Mouse (Mus musculus): ENCODE measurements around the gene Tmprss9. TPM values are rescaled to one million over a fixed set of nuclear protein-coding genes. Genes with fewer than 3 reads are reported as not detected.
A peak's percentile ranks its signal among the peaks of the same experiment; 100 is the strongest.

Tmprss9 gene
- polyA plus RNA-seq, 1 experiment from 2014 or later, result 0.08 TPM

DNA sequence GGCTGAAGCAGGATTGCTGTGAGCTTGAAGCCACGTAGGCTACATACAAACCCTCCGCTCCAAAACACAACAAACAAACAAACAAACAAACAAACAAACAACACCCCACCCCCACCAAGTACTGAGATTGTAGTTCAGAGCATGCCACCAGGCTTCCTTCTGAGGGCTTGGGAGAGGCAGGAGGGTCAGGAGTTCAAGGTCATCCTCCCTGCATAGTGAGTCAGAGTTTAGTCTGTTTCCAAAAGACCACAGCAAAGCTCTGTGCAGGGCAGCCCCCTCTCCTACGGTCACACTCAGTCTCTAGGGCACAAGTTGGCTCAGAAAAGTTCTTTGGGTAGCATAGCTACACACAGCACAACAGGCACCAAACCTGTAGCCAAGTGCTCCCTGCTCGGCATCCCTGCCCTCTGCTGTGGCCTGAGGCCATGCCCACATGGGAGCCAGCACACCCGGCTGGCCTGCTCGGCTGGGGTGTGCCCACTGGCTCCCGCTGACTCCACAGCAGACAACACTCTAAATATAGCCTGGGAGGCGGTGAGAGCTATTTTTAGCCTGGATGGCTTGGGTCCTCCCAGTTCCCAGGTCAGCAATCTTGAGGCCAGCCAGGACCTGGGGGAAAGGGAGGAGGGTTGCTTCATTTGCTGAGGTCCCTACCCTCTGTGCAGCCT is 68.8 kb downstream of the Tmprss9 start:
- H3K9ac ChIP-seq (ENCODE audit: low read depth, low read length), result peak overlapping the region; percentile 40; the same call in 1 of the 2 replicates
- peak overlapping the region; percentile 36 for H3K4me3 ChIP-seq (ENCODE audit: low read length)
- 26% methylated on average over 8 of the region's 8 CpGs for WGBS
- peak; percentile 3; the same call in 1 of the 2 replicates for ATAC-seq (ENCODE audit: low FRiP score, low TSS enrichment)
- H3K4me2 ChIP-seq (replicated peaks; ENCODE audit: low read depth, low read length), result peak overlapping the region; percentile 72
- no peaks in the 10 kb centered on the region for H3K9me3 ChIP-seq (ENCODE audit: control insufficient read depth, low read length)
- H3K36me3 ChIP-seq (ENCODE audit: control insufficient read depth, insufficient read depth, low read length), result no peaks in the 10 kb centered on the region
- peak overlapping the region; percentile 30; the same call in 1 of the 2 replicates for H3K27ac ChIP-seq (ENCODE audit: low read depth, low read length)
- H3K4me1 ChIP-seq (ENCODE audit: control insufficient read depth, insufficient read depth, low read length), result peaks cover 62% of the 10 kb centered on the region
- peaks cover 11% of the 10 kb centered on the region for H3K27me3 ChIP-seq (ENCODE audit: control insufficient read depth, insufficient read depth, low read length)

DNA sequence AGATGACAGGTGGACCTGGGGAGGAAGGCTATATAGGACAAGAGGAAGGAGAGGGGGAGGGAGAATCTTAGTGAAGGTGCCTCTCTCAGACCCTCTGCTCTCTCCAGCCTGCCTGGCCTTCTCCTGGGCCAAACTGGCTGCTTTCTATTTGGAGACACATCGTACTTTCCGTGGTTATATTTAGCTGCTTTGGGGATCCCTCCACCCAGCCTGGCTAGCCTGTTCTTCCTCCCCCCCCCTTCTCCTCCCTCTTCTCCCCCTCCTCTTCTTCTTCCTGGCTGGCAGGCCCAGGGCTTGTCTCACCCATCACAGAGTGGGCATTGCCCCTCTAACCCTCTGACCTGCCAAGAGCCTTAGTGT is 69.3 kb downstream of the Tmprss9 start:
- H3K4me2 ChIP-seq (replicated peaks; ENCODE audit: low read depth, low read length), result peak overlapping the region; percentile 72; the same call in 1 of the 2 replicates
- ATAC-seq (ENCODE audit: low FRiP score, low TSS enrichment), result no peak
- peak overlapping the region; percentile 40; the same call in 1 of the 2 replicates for H3K9ac ChIP-seq (ENCODE audit: low read depth, low read length)
- no peak overlapping the region; the same call in 1 of the 2 replicates for H3K4me3 ChIP-seq (ENCODE audit: low read length)
- H3K27ac ChIP-seq (ENCODE audit: low read depth, low read length), result peak overlapping the region; percentile 30; the same call in 1 of the 2 replicates
- WGBS, result 56% methylated on average over 2 of the region's 2 CpGs
- H3K36me3 ChIP-seq (ENCODE audit: control insufficient read depth, insufficient read depth, low read length), result no peaks in the 10 kb centered on the region
- peaks cover 56% of the 10 kb centered on the region for H3K4me1 ChIP-seq (ENCODE audit: control insufficient read depth, insufficient read depth, low read length)
- H3K27me3 ChIP-seq (ENCODE audit: control insufficient read depth, insufficient read depth, low read length), result peaks cover 9% of the 10 kb centered on the region
- H3K9me3 ChIP-seq (ENCODE audit: control insufficient read depth, low read length), result no peaks in the 10 kb centered on the region

DNA sequence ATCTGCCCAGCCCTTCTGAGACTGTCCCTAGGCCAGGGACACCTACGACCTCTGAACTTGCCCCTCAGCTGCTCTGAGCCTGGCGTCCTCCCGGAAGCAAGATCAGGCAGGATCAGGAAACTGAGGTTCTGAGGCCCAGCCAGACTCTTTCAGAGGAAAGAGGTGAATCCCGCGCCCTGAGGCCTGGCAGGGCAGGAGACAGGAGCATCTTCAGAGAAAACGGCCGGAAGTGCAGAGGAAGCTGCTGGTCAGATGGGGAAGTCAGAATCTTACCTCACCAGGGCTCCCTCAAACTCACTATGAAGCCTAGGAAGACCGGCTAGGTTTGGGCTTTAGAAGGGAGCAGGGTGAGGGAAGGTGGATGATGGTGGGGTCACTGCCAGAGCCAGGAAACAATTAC is 71.3 kb downstream of the Tmprss9 start:
- Histone ChIP-seq H3K4me3 (ENCODE audit: low read length) (no peak overlapping the region), H3K27ac (ENCODE audit: low read depth, low read length) (no peak overlapping the region), H3K27me3 (ENCODE audit: control insufficient read depth, insufficient read depth, low read length) (peaks cover under 1% of the 10 kb centered on the region; the same call in 1 of the 2 replicates), H3K9me3 (ENCODE audit: control insufficient read depth, low read length) (no peaks in the 10 kb centered on the region), H3K9ac (ENCODE audit: low read depth, low read length) (no peak overlapping the region), H3K36me3 (ENCODE audit: control insufficient read depth, insufficient read depth, low read length) (no peaks in the 10 kb centered on the region), H3K4me1 (ENCODE audit: control insufficient read depth, insufficient read depth, low read length) (peaks cover 50% of the 10 kb centered on the region), H3K4me2 (replicated peaks; ENCODE audit: low read depth, low read length) (no peak overlapping the region)
- ATAC-seq (ENCODE audit: low FRiP score, low TSS enrichment), result no peak
- WGBS, result 58% methylated on average over 8 of the region's 8 CpGs

DNA sequence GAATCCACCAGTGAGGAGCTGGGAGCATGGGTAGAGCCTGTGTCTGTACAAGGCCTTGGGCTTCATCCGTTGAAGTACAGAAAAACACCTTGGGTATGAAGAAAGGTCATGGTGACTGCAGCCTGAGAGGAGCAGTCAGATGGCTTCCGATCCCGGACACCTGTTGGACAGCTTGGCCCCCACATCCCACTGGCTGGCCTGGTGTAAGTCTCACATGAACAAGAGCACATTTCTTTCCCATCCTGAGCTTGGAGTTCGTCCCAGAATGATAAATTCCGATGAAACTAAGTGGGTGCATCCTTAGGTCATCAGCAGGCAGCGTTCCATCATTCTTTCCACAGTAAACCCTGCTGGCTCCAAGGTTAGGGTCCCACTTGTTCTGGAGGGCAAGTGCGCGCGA is 72.1 kb downstream of the Tmprss9 start:
- H3K27ac ChIP-seq (ENCODE audit: low read depth, low read length), result no peak overlapping the region
- peaks cover 48% of the 10 kb centered on the region for H3K4me1 ChIP-seq (ENCODE audit: control insufficient read depth, insufficient read depth, low read length)
- 60% methylated on average over 9 of the region's 9 CpGs for WGBS
- no peaks in the 10 kb centered on the region for H3K9me3 ChIP-seq (ENCODE audit: control insufficient read depth, low read length)
- ATAC-seq (ENCODE audit: low FRiP score, low TSS enrichment), result no peak
- no peak overlapping the region for H3K4me3 ChIP-seq (ENCODE audit: low read length)
- no peaks in the 10 kb centered on the region for H3K27me3 ChIP-seq (ENCODE audit: control insufficient read depth, insufficient read depth, low read length)
- H3K36me3 ChIP-seq (ENCODE audit: control insufficient read depth, insufficient read depth, low read length), result no peaks in the 10 kb centered on the region
- H3K9ac ChIP-seq (ENCODE audit: low read depth, low read length), result no peak overlapping the region
- no peak overlapping the region for H3K4me2 ChIP-seq (replicated peaks; ENCODE audit: low read depth, low read length)

DNA sequence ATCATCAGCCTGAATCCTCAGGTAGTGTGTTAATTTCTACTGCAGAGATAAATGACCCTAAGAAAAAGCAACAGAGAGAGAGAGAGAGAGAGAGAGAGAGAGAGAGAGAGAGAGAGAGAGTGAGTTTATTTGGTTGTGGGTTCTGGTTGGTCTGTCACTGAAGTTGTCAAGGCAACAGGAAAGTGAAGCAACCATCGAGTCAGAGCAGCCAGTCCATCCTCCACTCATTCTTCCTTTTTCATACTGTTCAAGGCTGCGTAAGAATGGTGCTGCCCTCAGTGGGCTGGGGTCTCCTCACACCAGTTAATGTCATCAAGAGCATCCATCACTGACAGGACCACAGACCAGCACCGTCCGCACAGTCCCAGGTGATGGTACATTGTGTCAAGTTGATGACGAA is 72.6 kb downstream of the Tmprss9 start:
- Histone ChIP-seq H3K27ac (ENCODE audit: low read depth, low read length) (no peak overlapping the region), H3K36me3 (ENCODE audit: control insufficient read depth, insufficient read depth, low read length) (no peaks in the 10 kb centered on the region), H3K9ac (ENCODE audit: low read depth, low read length) (no peak overlapping the region), H3K27me3 (ENCODE audit: control insufficient read depth, insufficient read depth, low read length) (no peaks in the 10 kb centered on the region), H3K4me1 (ENCODE audit: control insufficient read depth, insufficient read depth, low read length) (peaks cover 44% of the 10 kb centered on the region), H3K4me2 (replicated peaks; ENCODE audit: low read depth, low read length) (no peak overlapping the region), H3K9me3 (ENCODE audit: control insufficient read depth, low read length) (no peaks in the 10 kb centered on the region), H3K4me3 (ENCODE audit: low read length) (no peak overlapping the region)
- ATAC-seq (ENCODE audit: low FRiP score, low TSS enrichment), result no peak
- 83% methylated on average over 5 of the region's 5 CpGs for WGBS

DNA sequence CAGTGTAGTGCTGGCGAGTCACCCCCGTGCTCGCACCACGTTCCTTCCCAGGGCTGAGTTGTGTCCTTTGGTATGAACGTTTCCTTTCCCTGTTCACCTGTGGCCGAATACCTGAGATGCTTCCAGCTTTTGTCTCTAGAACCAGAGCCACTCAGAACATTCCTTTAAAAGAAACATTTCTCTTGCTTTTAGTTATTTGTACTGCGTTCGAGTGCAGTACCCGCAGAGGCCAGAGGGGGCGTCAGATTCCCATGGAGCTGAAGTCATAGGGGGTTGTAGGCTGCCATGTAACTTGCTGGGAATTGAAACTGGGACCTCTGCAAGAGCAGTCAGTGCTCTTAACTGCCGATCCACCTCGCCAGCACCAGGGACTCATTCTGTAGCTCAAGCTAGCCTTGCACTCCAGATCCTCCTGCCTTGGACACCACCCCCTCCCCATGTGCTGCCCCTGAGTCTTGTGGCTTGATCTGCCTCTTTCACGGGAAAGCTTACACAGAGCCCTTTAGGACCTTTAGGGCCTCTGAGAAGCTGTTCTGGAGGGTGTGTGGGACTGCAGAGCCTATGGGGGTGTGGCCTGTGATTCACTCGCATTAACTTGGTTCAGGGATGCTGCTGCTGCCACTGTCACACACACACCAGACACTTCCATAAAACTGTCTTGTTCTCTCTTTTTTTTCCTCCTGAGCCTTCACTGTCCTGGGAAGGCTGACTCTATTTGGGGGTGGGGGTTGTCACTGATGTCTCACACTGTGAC is 75.2 kb downstream of the Tmprss9 start:
- no peak overlapping the region for H3K27ac ChIP-seq (ENCODE audit: low read depth, low read length)
- no peak for ATAC-seq (ENCODE audit: low FRiP score, low TSS enrichment)
- H3K4me1 ChIP-seq (ENCODE audit: control insufficient read depth, insufficient read depth, low read length), result peaks cover 25% of the 10 kb centered on the region; the same call in 1 of the 2 replicates
- 65% methylated on average over 14 of the region's 14 CpGs for WGBS
- H3K4me2 ChIP-seq (replicated peaks; ENCODE audit: low read depth, low read length), result no peak overlapping the region
- H3K27me3 ChIP-seq (ENCODE audit: control insufficient read depth, insufficient read depth, low read length), result no peaks in the 10 kb centered on the region
- H3K36me3 ChIP-seq (ENCODE audit: control insufficient read depth, insufficient read depth, low read length), result no peaks in the 10 kb centered on the region
- no peak overlapping the region for H3K9ac ChIP-seq (ENCODE audit: low read depth, low read length)
- H3K9me3 ChIP-seq (ENCODE audit: control insufficient read depth, low read length), result no peaks in the 10 kb centered on the region
- no peak overlapping the region for H3K4me3 ChIP-seq (ENCODE audit: low read length)

DNA sequence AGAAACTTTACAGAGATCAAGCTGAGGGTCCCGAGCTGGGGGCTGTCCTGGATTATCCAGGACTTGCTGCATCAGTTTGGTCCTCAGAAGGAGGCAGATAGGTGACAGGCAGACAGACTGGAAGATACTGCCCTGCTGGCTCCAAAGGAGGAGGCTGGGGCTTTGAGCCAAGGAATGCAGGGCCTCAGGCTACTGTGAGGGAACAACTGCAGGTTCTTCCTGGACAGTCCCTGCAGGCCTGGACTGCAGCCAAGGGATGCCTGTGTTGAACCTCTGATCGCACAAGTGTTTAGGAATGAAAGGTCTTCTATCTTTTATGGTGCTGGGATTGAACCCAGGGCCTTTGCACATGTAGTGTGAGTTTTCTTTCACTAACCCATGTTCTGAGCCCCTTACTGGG is 76.2 kb downstream of the Tmprss9 start:
- Histone ChIP-seq H3K36me3 (ENCODE audit: control insufficient read depth, insufficient read depth, low read length) (no peaks in the 10 kb centered on the region), H3K4me1 (ENCODE audit: control insufficient read depth, insufficient read depth, low read length) (peaks cover 24% of the 10 kb centered on the region; the same call in 1 of the 2 replicates), H3K9me3 (ENCODE audit: control insufficient read depth, low read length) (no peaks in the 10 kb centered on the region), H3K4me2 (replicated peaks; ENCODE audit: low read depth, low read length) (no peak overlapping the region), H3K9ac (ENCODE audit: low read depth, low read length) (no peak overlapping the region), H3K4me3 (ENCODE audit: low read length) (no peak overlapping the region), H3K27me3 (ENCODE audit: control insufficient read depth, insufficient read depth, low read length) (no peaks in the 10 kb centered on the region), H3K27ac (ENCODE audit: low read depth, low read length) (no peak overlapping the region)
- 57% methylated on average over 2 of the region's 2 CpGs for WGBS
- ATAC-seq (ENCODE audit: low FRiP score, low TSS enrichment), result no peak

DNA sequence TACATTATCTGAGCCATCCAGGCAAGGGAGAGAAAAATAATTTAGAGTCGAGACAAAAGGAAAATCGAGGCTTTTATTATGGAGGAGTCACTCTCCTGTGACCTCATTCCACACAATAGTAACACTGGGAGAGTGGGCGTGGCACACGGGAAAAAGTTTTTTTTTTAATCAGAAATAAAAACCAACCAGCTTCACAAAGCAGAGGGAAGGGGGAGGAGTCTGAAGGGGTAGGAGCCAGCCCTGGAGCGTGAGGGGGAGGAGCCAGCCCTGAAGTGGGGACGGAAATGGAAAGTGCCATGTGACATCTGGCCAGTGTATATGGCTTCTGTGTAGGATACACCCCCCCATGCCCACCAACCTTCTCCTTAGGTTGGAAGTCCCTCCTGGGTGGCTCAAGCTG is 76.9 kb downstream of the Tmprss9 start:
- no peak overlapping the region for H3K9ac ChIP-seq (ENCODE audit: low read depth, low read length)
- peaks cover 16% of the 10 kb centered on the region; the same call in 1 of the 2 replicates for H3K4me1 ChIP-seq (ENCODE audit: control insufficient read depth, insufficient read depth, low read length)
- H3K27ac ChIP-seq (ENCODE audit: low read depth, low read length), result no peak overlapping the region
- WGBS, result 30% methylated on average over 6 of the region's 6 CpGs
- no peak; the same call in 1 of the 2 replicates for ATAC-seq (ENCODE audit: low FRiP score, low TSS enrichment)
- no peak overlapping the region for H3K4me3 ChIP-seq (ENCODE audit: low read length)
- H3K36me3 ChIP-seq (ENCODE audit: control insufficient read depth, insufficient read depth, low read length), result no peaks in the 10 kb centered on the region
- H3K9me3 ChIP-seq (ENCODE audit: control insufficient read depth, low read length), result no peaks in the 10 kb centered on the region
- no peak overlapping the region for H3K4me2 ChIP-seq (replicated peaks; ENCODE audit: low read depth, low read length)
- H3K27me3 ChIP-seq (ENCODE audit: control insufficient read depth, insufficient read depth, low read length), result no peaks in the 10 kb centered on the region

DNA sequence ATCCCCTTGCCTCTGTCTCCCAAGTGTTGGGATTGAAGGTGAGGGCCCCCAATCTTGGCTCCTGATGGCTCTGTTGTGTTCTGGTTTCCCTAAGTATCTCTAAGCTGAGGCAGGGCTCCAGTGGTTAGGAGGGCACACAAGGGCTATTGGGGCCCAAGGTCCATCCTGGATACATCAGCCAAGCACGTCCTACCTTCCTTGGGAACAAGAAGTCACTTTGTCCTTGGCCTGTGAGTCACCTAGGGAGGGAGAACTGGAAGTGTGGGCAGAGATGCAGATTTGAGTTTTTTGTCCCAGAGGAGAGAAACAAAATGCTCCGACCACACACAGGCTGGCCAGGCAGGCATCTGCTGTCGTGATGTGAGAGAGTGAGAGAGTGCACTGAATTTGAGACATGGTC is 77.4 kb downstream of the Tmprss9 start:
- Histone ChIP-seq H3K9ac (ENCODE audit: low read depth, low read length) (no peak overlapping the region), H3K4me2 (replicated peaks; ENCODE audit: low read depth, low read length) (no peak overlapping the region), H3K27ac (ENCODE audit: low read depth, low read length) (no peak overlapping the region), H3K4me3 (ENCODE audit: low read length) (no peak overlapping the region), H3K9me3 (ENCODE audit: control insufficient read depth, low read length) (no peaks in the 10 kb centered on the region), H3K27me3 (ENCODE audit: control insufficient read depth, insufficient read depth, low read length) (no peaks in the 10 kb centered on the region), H3K36me3 (ENCODE audit: control insufficient read depth, insufficient read depth, low read length) (no peaks in the 10 kb centered on the region), H3K4me1 (ENCODE audit: control insufficient read depth, insufficient read depth, low read length) (peaks cover 15% of the 10 kb centered on the region; the same call in 1 of the 2 replicates)
- ATAC-seq (ENCODE audit: low FRiP score, low TSS enrichment), result no peak
- 64% methylated on average over 3 of the region's 3 CpGs for WGBS
